Mouse (Mus musculus) spleen, postnatal 0 days (tissue): ENCODE results near the gene Npy4r. TPM values are rescaled to one million over a fixed set of nuclear protein-coding genes. Genes with fewer than 3 reads are reported as not detected.

Experiments used
- polyA plus RNA-seq: library from polyadenylated mRNA; unstranded; fragments of >200 nt; fragmentation: Nextera tagmentation; extraction: Ambion mirVana; gene quantifications from 2 replicates; pipeline ENCODE4 v1.2.1, GENCODE M21; 2015

Gene Npy4r
- polyA plus RNA-seq = 0.08 and 0.16 TPM in 2 replicates

GRCm38 (mm10) chr14:34152342-34152741 is at the start of gene Npy4r:
Npy4r (minus strand) TSS chr14:34152489.

DNA sequence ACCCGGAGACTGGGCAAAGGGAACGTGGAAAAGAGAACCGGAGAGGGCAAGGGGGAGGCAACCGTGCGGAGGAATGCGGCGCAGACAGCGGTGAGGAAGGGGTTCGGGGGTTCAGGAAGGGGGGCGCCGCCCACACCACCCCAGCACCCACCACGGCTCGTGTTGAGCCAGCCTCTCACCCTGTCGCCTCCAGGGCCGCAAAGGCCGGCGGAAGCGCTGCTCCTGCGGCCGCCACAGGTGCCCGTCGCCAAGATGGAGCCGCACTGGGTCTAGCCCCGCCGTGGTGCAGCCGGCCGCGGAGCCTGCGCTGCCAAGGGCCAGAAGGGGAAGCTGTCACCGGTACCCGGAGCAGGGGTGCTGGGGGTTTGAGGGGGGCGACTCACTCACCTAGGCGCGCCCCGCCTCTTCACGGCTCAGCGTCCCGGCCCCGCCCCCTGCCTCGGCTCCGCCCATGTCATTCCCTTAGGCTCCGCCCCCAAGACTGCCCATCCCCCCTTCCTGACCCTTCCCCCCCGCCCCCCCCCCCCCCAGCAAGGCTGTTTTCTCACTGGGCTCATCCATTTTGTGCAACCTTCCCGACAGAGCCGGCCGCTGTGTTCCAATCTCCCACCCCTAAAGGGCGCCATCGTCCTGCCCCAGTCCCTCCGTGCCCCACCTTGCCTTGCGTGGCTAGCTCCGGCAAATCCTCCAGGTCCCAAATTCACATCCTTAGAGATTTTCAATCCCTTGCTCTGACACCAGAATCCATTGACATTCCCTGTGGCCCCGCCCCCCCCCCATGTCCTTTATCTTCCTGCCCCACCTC is 49.1 kb upstream of the Npy4r start, which contains the start of gene Gprin2:
Gprin2 (minus strand) TSS at position 423 of the 805 bp plus-strand sequence.

GRCm38 (mm10) chr14:34102601-34103000 is 49.7 kb downstream of the Npy4r start, which contains the start of gene A630023A22Rik:
A630023A22Rik (minus strand) TSS chr14:34102754.

Other genes with a start within 250 kb of the Npy4r start
- 1.8 and 3.0 TPM in 2 replicates for gene Gdf10, start 228.9 kb downstream of the Npy4r start, polyA plus RNA-seq
- 0.16 and 0.29 TPM in 2 replicates for gene Gdf2, start 211.4 kb downstream of the Npy4r start, polyA plus RNA-seq
- gene Rbp3, start 198.5 kb downstream of the Npy4r start, polyA plus RNA-seq = not detected in 2 replicates
- gene Zfp488, start 173.7 kb downstream of the Npy4r start, polyA plus RNA-seq = not detected in 2 replicates
- gene Gm30083, start 137.3 kb downstream of the Npy4r start, polyA plus RNA-seq = not detected in 2 replicates
- gene Gm5460, start 135.7 kb downstream of the Npy4r start, polyA plus RNA-seq = not detected in 2 replicates
- not detected in 2 replicates for gene Antxrl, start 99.8 kb downstream of the Npy4r start, polyA plus RNA-seq
- gene Anxa8, start 66.5 kb downstream of the Npy4r start, polyA plus RNA-seq = 2.9 and 4.9 TPM in 2 replicates
- gene A630023A22Rik, start 49.7 kb downstream of the Npy4r start, polyA plus RNA-seq = not detected in 2 replicates
- 0.06 and 0.22 TPM in 2 replicates for gene Gprin2, start 49.2 kb upstream of the Npy4r start, polyA plus RNA-seq
- gene Syt15, start 67.1 kb upstream of the Npy4r start, polyA plus RNA-seq = 2.3 and 2.4 TPM in 2 replicates
- 7.3 and 9.5 TPM in 2 replicates for gene Shld2, start 158.0 kb upstream of the Npy4r start, polyA plus RNA-seq
- gene Glud1, start 158.2 kb upstream of the Npy4r start, polyA plus RNA-seq = 30.9 and 38.6 TPM in 2 replicates
- gene Fam25c, start 202.9 kb upstream of the Npy4r start, polyA plus RNA-seq = not detected in 2 replicates
- gene Sncg, start 222.3 kb upstream of the Npy4r start, polyA plus RNA-seq = 0.51 and 0.63 TPM in 2 replicates
- 5.4 and 6.2 TPM in 2 replicates for gene Mmrn2, start 223.0 kb upstream of the Npy4r start, polyA plus RNA-seq